ENCODE assay signal across 8 mouse cellular contexts in genomic region chr14:60177614-60178570, GRCm38 (mm10). TPM values are rescaled to one million over a fixed set of nuclear protein-coding genes. Genes with fewer than 3 reads are reported as not detected.
A peak's percentile ranks its signal among the peaks of the same experiment; 100 is the strongest.
DNase-seq lines count a peak whose midpoint lies in the region; ATAC-seq lines count a peak whose summit lies in the region.

No protein-coding gene starts in this region.

- WGBS in heart, embryonic 12.5 days = 17% methylated on average over 36 of the region's 37 CpGs
- 20% methylated on average over 34 of the region's 37 CpGs for WGBS in hindbrain, embryonic 11.5 days
- WGBS in liver, embryonic 12.5 days (ENCODE audit: insufficient replicate concordance) = 6% methylated on average over 37 of the region's 37 CpGs

- peak; percentile 9; the same call in 1 of the 2 replicates for ATAC-seq in heart, embryonic 12.5 days (ENCODE audit: insufficient number of reproducible peaks, low FRiP score)
- peak; percentile 61 for ATAC-seq in hindbrain, embryonic 11.5 days (ENCODE audit: low FRiP score)
- ATAC-seq in liver, embryonic 12.5 days = peak; percentile 31

- peaks cover 3% of the 10 kb centered on the region; the same call in 1 of the 2 replicates for H3K36me3 ChIP-seq in heart, embryonic 12.5 days
- no peaks in the 10 kb centered on the region for H3K36me3 ChIP-seq in hindbrain, embryonic 11.5 days (ENCODE audit: control insufficient read depth, insufficient read depth, low read length)
- H3K36me3 ChIP-seq in liver, embryonic 12.5 days = 0 out of 2 replicates have a peak, but pooled peaks cover 4% of the 10 kb centered on the region

- no peak for DNase-seq in heart, postnatal 4 days
- DNase-seq in CD4-positive, CD25-positive, alpha-beta regulatory T cell, adult 2 months (ENCODE audit: low read depth, low spot score) = peak; percentile 29
- DNase-seq in cerebellum, adult 9-11 months = peak; percentile 70
- DNase-seq in hindbrain, embryonic 11.5 days (ENCODE audit: low spot score) = no peak
- DNase-seq in right cerebral cortex, postnatal 36 days (ENCODE audit: low spot score in 2 of 2) = peak; percentile 23 to 48
- no peak for DNase-seq in ovary, postnatal 10 days (ENCODE audit: low spot score)

- H3K4me2 ChIP-seq in heart, embryonic 12.5 days = peak overlapping the region; percentile 90
- peak overlapping the region; percentile 99 for H3K4me2 ChIP-seq in hindbrain, embryonic 11.5 days (replicated peaks; ENCODE audit: low read depth, low read length)
- H3K4me2 ChIP-seq in liver, embryonic 12.5 days = peak overlapping the region; percentile 90

- peaks cover 28% of the 10 kb centered on the region for H3K4me1 ChIP-seq in heart, embryonic 12.5 days (replicated peaks)
- H3K4me1 ChIP-seq in hindbrain, embryonic 11.5 days (replicated peaks; ENCODE audit: control insufficient read depth, insufficient read depth, low read length) = no peaks in the 10 kb centered on the region
- peaks cover 29% of the 10 kb centered on the region for H3K4me1 ChIP-seq in liver, embryonic 12.5 days

- H3K9ac ChIP-seq in heart, embryonic 12.5 days = peak overlapping the region; percentile 91
- H3K9ac ChIP-seq in hindbrain, embryonic 11.5 days (ENCODE audit: low read depth, low read length) = peak overlapping the region; percentile 75
- H3K9ac ChIP-seq in liver, embryonic 12.5 days = peak overlapping the region; percentile 65

- H3K4me3 ChIP-seq in heart, embryonic 12.5 days = peak overlapping the region; percentile 83
- H3K4me3 ChIP-seq in hindbrain, embryonic 11.5 days (ENCODE audit: low read depth, low read length) = peak overlapping the region; percentile 75
- peak overlapping the region; percentile 64 for H3K4me3 ChIP-seq in liver, embryonic 12.5 days

- H3K9me3 ChIP-seq in heart, embryonic 12.5 days (replicated peaks) = no peaks in the 10 kb centered on the region
- H3K9me3 ChIP-seq in hindbrain, embryonic 11.5 days (ENCODE audit: control insufficient read depth, low read length) = no peaks in the 10 kb centered on the region
- H3K9me3 ChIP-seq in liver, embryonic 12.5 days (replicated peaks) = no peaks in the 10 kb centered on the region

- H3K27me3 ChIP-seq in heart, embryonic 12.5 days (replicated peaks) = peaks cover 12% of the 10 kb centered on the region; the same call in 1 of the 2 replicates
- peaks cover 14% of the 10 kb centered on the region for H3K27me3 ChIP-seq in hindbrain, embryonic 11.5 days (ENCODE audit: control insufficient read depth, insufficient read depth, low read length)
- peaks cover 43% of the 10 kb centered on the region for H3K27me3 ChIP-seq in liver, embryonic 12.5 days (replicated peaks)

- peak overlapping the region; percentile 70 for H3K27ac ChIP-seq in heart, embryonic 12.5 days (ENCODE audit: poor library complexity, severe bottlenecking)
- H3K27ac ChIP-seq in hindbrain, embryonic 11.5 days (ENCODE audit: low read depth, low read length) = 0 out of 2 replicates have a peak overlapping the region, but pooled peaks have one; percentile 47
- H3K27ac ChIP-seq in liver, embryonic 12.5 days = peak overlapping the region; percentile 64

RNA-seq across cellular contexts. Expression of gene Atp8a2, which starts 19.1 kb away (rescaled TPM):
- 10.8 and 13.0 TPM in 2 replicates for polyA plus RNA-seq in heart, embryonic 12.5 days (2016; fragmentation: Nextera tagmentation; extraction: Ambion mirVana)
- total RNA-seq in heart, postnatal 4 days (2021) = 1 to 10 TPM; 5.6 to 8.1 TPM
- polyA plus RNA-seq in hindbrain, embryonic 11.5 days (2014; fragmentation: Nextera tagmentation; extraction: Ambion mirVana) = 10.2 and 10.3 TPM in 2 replicates
- polyA plus RNA-seq in liver, embryonic 12.5 days (2016; fragmentation: Nextera tagmentation; extraction: Ambion mirVana) = 2.0 and 3.3 TPM in 2 replicates

Comparison
In these comparisons a context has a peak if more than half of its experiments do, and no peak if none do; other contexts are left out.
1. ATAC-seq: peak in every context shown above with its lines; median percentile 61 in hindbrain, embryonic 11.5 days; 31 in liver, embryonic 12.5 days; 9 in heart, embryonic 12.5 days.
2. DNase-seq: peak in CD4-positive, CD25-positive, alpha-beta regulatory T cell, adult 2 months (single experiment), cerebellum, adult 9-11 months (single experiment) and right cerebral cortex, postnatal 36 days (2 of 2); none in heart, postnatal 4 days (single experiment), hindbrain, embryonic 11.5 days (single experiment) and ovary, postnatal 10 days (single experiment).
3. Peak in every context shown above with its lines, with median percentiles within 50 percentile points of each other: H3K27ac ChIP-seq, H3K4me2 ChIP-seq, H3K4me3 ChIP-seq and H3K9ac ChIP-seq.